Mouse (Mus musculus) cerebellum, adult 8-10 months (tissue): ENCODE measurements around the gene Olfr594.
"Not testable (repeated sequence)": the region's sequence is repeated elsewhere in the genome, so short reads cannot be mapped to it uniquely, and the experiment has no call there.

Experiments
- DNase-seq: peaks from one replicate; pipeline ENCODE4 v3.0.0; 2022

Olfr594 gene

DNA sequence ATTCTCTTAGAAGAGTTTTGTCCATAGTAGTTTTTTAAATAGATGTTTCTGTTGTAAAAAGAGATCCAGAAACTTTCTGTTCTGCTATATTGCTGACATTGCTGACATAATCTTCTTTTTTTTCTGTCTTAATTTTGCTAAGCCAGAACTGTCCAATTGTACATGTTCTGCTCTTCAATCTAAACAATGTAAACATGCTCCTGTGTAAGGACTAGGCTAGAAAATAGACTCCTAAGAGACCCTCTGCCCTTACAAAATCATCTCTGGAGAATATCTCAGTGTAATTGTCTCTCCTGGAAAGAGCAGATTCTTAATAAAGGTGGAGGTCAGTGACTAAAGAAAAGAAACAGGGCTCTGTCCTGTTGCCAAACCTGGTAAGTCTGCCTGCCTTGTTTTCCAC lies at the start of gene Olfr594:
TSS of gene Olfr594 (plus strand) at position 301 of the 400 bp plus-strand sequence.
- no peak for DNase-seq

DNA sequence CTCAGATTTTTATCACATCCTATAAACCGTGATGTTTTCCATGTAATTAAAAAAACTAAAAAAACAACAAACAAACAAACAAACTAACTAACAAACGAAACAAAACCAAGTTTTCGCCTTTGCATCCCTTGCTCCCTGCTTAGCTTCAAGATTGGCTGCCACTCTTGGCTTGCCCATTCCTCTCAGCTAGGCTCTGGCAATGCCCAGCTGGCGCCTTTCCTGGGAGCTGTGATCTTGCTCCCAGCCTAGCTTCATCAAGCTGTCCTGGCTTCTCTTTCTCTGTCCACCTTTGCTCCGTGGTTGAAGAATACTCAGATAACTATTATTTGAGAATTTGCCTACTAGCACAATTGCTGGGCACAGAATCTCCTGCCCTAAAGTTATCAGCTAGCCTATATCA lies 47.1 kb upstream of the Olfr594 start:
- no peak for DNase-seq

DNA sequence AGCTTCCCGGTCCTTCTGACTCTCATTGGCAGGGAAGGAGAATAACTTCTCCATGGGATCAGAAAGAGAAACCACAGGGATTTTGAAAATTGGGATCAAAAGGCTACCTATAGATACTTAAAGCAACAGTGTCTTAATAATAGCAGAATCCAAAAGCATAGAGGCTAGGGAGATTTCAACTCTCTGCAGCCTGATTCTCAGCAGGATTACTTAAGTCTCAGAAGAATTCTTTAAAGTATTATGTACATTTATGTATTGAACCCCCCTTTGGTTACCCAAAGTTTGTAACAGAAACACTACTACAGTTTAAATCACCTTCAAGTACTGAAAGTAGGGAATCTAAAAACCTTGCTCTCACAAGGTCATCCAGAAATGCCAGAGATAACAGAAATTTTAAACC lies 38.6 kb upstream of the Olfr594 start, which contains the start of gene Olfr591:
TSS of gene Olfr591 (minus strand) at position 101 of the 400 bp plus-strand sequence.
- DNase-seq: no peak

DNA sequence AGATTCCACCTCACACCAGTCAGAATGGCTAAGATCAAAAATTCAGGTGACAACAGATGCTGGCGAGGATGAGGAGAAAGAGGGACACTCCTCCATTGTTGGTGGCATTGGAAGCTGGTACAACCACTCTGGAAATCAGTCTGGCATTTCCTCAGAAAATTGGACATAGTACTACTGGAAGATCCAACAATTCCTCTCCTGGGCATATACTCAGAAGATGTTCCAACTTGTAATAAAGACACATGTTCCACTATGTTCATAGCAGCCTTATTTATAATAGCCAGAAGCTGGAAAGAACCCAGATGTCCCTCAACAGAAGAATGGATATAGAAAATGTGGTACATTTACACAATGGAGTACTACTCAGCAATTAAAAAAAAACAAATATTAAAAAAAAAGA lies 32.3 kb upstream of the Olfr594 start, which contains the start of gene Olfr592:
TSS of gene Olfr592 (plus strand) at position 301 of the 400 bp plus-strand sequence.
- not testable (repeated sequence) for DNase-seq

DNA sequence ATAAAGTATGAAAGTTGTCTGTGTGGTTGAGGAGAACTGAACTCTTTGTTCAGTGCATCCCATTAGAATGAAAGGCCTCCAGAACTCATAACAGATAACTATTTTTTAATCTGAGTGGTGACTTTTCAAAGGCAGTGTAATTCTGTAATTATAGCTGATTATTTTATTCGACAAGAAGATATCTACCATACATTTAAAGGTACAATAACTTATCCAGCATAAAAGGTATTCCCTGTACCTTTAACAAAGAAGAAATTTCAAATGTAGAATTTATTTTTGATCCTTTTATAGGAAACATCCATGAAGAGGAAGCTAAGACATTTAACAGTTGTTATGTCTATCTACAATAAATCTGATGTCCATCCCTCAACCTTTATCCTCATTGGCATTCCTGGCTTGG lies 5.2 kb upstream of the Olfr594 start, which contains the start of gene Olfr593:
TSS of gene Olfr593 (plus strand) at position 301 of the 400 bp plus-strand sequence.
- no peak for DNase-seq

DNA sequence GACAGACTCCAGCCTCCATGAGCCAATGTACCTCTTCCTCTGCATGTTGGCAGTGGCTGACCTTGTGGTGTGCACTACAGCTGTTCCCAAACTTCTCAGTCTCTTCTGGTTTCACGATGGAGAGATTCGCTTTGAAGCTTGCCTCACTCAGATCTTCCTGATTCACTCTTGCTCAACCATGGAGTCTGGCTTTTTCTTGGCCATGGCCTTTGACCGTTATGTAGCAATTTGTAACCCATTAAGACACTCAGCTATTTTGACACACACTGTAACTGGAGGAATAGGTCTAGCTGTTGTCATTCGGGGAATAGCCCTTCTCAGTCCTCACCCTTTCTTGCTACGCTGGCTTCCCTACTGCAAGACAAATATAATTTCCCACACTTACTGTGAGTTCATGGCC lies 4.7 kb upstream of the Olfr594 start:
- not testable (repeated sequence) for DNase-seq

DNA sequence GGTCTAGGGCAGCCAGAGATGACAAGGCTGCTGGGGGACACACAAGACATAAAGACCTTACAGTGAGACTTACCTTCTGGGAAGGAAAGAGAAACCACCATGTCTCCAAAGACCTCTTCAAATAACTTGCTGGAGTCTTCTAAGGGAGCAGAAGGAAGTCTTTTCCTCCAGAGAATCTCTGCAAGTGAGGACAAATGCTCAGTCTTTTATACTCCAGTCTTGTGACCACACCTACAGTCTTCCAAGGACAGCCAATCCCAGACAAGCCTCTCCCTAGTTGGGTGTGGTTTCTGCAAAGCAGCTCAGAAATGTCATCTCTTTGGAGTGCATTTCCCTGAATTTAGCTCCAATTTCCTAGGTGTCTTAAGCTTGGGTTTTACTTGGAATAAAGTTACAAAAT lies 35.6 kb downstream of the Olfr594 start, which contains the start of gene Usp17ld:
TSS of gene Usp17ld (minus strand) at position 101 of the 400 bp plus-strand sequence.
- not testable (repeated sequence) for DNase-seq
